Mouse (Mus musculus) midbrain, embryonic 15.5 days (tissue): ENCODE measurements at regions not wholly inside any gene's neighbourhood (a gene's known extent, or its start where the extent isn't known, plus 50 kb on each side); places are given as distances from the start of the nearest gene placed in this dataset.

ENCODE experiments used
- ATAC-seq: fragments of 200-750 bp; cut with Nextera tagmentation; replicated peaks from 2 replicates; pipeline ENCODE4 v1.8.0; 2017; ENCODE audit warnings: moderate TSS enrichment
- H3K27ac ChIP-seq: fragments of 300-500 bp; sonication (generic); 2 replicates; pipeline ENCODE4 v1.5.1; 2015; ENCODE audit warnings: mild to moderate bottlenecking, inconsistent platforms
- H3K27me3 ChIP-seq: fragments of 300-500 bp; sonication (generic); replicated peaks from 2 replicates; pipeline ENCODE4 v1.6.1; 2015; ENCODE audit warnings: inconsistent platforms
- H3K36me3 ChIP-seq: fragments of 300-500 bp; sonication (generic); replicated peaks from 2 replicates; pipeline ENCODE4 v1.6.1; 2015; ENCODE audit warnings: inconsistent platforms
- H3K4me1 ChIP-seq: fragments of 300-500 bp; sonication (generic); 2 replicates; pipeline ENCODE4 v1.6.1; 2015; ENCODE audit warnings: inconsistent platforms
- H3K4me2 ChIP-seq: fragments of 300-500 bp; sonication (generic); 2 replicates; pipeline ENCODE4 v1.6.1; 2015; ENCODE audit warnings: inconsistent platforms, mild to moderate bottlenecking, moderate library complexity
- H3K4me3 ChIP-seq: fragments of 300-500 bp; sonication (generic); 2 replicates; pipeline ENCODE4 v1.5.1; 2015; ENCODE audit warnings: mild to moderate bottlenecking, inconsistent platforms
- H3K9ac ChIP-seq: fragments of 300-500 bp; sonication (generic); 2 replicates; pipeline ENCODE4 v1.6.1; 2015; ENCODE audit warnings: mild to moderate bottlenecking, inconsistent platforms
- H3K9me3 ChIP-seq: fragments of 300-500 bp; sonication (generic); 2 replicates; pipeline ENCODE4 v1.6.1; 2016; ENCODE audit warnings: inconsistent platforms
- WGBS: fragments of 180-500 bp; shearing (Covaris S2); methylation state at CpG from one replicate; pipeline ENCODE4 v1.1.7; 2015; ENCODE audit warnings: mixed read lengths; 5-methylcytosine and 5-hydroxymethylcytosine counted together

DNA sequence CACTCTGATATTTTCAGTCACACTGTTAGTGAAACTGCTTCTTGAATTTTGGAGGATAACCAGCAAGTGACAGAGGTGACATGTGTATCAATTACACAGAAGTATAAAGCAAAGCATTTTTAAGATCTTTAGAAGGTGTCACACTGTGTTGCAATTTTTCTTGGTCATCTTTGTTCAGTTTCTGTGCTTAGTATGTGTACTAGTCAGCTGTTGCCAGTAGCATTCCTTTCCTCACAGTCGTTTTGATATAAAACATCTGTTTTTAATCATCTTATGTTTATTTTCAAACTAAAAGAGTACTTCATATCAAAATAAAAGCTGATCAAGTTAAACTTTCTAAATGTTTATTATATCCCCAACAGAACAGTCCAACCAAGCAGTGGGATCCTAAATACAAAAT lies 316.0 kb upstream of the Fign start:
- H3K27me3 ChIP-seq, result no peaks in the 10 kb centered on the region
- WGBS, result 83% methylated on average over 1 of the region's 1 CpGs
- H3K4me1 ChIP-seq, result no peaks in the 10 kb centered on the region
- H3K9ac ChIP-seq, result no peak overlapping the region
- no peaks in the 10 kb centered on the region for H3K36me3 ChIP-seq
- ATAC-seq, result no peak
- H3K27ac ChIP-seq, result no peak overlapping the region
- no peak overlapping the region for H3K4me2 ChIP-seq
- H3K4me3 ChIP-seq, result no peak overlapping the region
- H3K9me3 ChIP-seq, result no peaks in the 10 kb centered on the region

GRCm38 (mm10) chr2:64413263-64413662 lies 315.4 kb upstream of the Fign start:
- ATAC-seq, result no peak
- no peak overlapping the region for H3K4me3 ChIP-seq
- no peaks in the 10 kb centered on the region for H3K4me1 ChIP-seq
- H3K27ac ChIP-seq, result no peak overlapping the region
- H3K4me2 ChIP-seq, result no peak overlapping the region
- no peaks in the 10 kb centered on the region for H3K27me3 ChIP-seq
- H3K36me3 ChIP-seq, result no peaks in the 10 kb centered on the region
- H3K9ac ChIP-seq, result no peak overlapping the region
- H3K9me3 ChIP-seq, result no peaks in the 10 kb centered on the region

DNA sequence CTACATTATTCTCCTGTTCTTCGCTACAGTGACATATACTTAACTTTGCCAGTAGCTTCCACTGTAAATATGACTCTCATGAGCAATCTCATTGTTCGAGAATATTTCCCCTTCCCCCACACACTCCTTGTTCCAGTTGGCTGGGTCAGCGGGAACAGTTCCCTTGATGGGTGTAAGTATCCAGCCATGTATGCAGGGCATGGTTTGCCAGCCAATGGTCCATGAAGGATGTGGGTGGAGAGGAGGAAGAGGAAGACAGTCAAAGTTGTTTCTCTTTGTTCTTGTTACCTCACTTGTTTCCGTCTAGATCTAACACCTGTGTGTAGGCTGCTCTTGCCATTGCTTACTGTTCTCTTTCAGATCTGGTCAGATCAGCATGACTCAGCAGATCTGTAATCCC lies 298.1 kb upstream of the Fign start:
- no peaks in the 10 kb centered on the region for H3K27me3 ChIP-seq
- H3K36me3 ChIP-seq, result no peaks in the 10 kb centered on the region
- 66% methylated on average over 4 of the region's 4 CpGs for WGBS
- no peak overlapping the region for H3K27ac ChIP-seq
- H3K4me2 ChIP-seq, result no peak overlapping the region
- H3K4me3 ChIP-seq, result no peak overlapping the region
- H3K9ac ChIP-seq, result no peak overlapping the region
- H3K9me3 ChIP-seq, result no peaks in the 10 kb centered on the region
- no peak; the same call in 1 of the 2 replicates for ATAC-seq
- H3K4me1 ChIP-seq, result peaks cover 6% of the 10 kb centered on the region

DNA sequence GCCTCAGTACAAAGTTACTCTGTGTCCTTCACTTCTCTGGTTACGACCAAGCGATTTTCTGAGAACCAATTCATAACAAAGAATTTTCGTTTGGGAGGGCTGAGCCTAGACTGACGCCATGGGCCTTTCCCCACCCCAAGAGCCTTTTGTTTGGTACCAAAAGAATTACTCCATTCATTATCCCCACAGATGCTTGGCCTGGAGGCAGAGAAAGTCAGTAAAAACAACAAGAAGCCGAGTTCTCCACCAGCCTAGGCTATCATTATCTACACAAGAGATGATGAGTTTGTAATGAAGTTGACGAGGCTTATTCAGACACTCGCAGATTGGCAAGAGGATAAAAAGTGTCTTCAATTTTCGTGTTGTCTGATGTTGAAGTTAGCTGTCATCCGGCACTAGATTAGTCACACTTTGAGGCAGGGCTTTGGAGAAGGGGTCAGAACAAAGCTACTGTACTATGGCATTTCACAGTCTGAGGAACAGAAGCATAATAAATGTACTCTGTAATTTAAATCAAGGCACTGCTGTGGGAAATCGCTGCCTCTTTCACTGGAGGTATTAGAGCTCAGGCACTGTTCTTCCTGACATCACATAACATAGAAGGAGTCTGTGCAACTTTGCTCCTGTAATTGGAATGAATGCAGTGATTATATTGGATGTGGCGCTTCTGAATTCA lies 296.9 kb upstream of the Fign start:
- Histone ChIP-seq H3K27me3 (no peaks in the 10 kb centered on the region), H3K4me2 (no peak overlapping the region), H3K27ac (no peak overlapping the region), H3K4me1 (peaks cover 6% of the 10 kb centered on the region), H3K4me3 (no peak overlapping the region), H3K36me3 (no peaks in the 10 kb centered on the region), H3K9ac (no peak overlapping the region), H3K9me3 (no peaks in the 10 kb centered on the region)
- 9% methylated on average over 11 of the region's 11 CpGs for whole genome bisulfite sequencing
- peak; percentile 86 for ATAC-seq

- Histone ChIP-seq H3K27ac (no peak overlapping the region), H3K4me1 (peaks cover 6% of the 10 kb centered on the region), H3K9me3 (no peaks in the 10 kb centered on the region), H3K36me3 (no peaks in the 10 kb centered on the region), H3K27me3 (no peaks in the 10 kb centered on the region), H3K4me3 (no peak overlapping the region), H3K9ac (no peak overlapping the region), H3K4me2 (no peak overlapping the region)
- no peak for ATAC-seq
- 35% methylated on average over 8 of the region's 8 CpGs for WGBS
Observed at GRCm38 (mm10) chr2:64394199-64394598, 296.4 kb upstream of the Fign start.

- H3K9ac ChIP-seq, result no peak overlapping the region
- H3K36me3 ChIP-seq, result no peaks in the 10 kb centered on the region
- H3K9me3 ChIP-seq, result no peaks in the 10 kb centered on the region
- 5% methylated on average over 2 of the region's 2 CpGs for WGBS
- no peak overlapping the region for H3K4me2 ChIP-seq
- no peak overlapping the region for H3K27ac ChIP-seq
- H3K4me3 ChIP-seq, result no peak overlapping the region
- no peaks in the 10 kb centered on the region for H3K27me3 ChIP-seq
- no peaks in the 10 kb centered on the region for H3K4me1 ChIP-seq
- peak; percentile 67; the same call in 1 of the 2 replicates for ATAC-seq
Observed at GRCm38 (mm10) chr2:64369791-64370190, 272.0 kb upstream of the Fign start.

DNA sequence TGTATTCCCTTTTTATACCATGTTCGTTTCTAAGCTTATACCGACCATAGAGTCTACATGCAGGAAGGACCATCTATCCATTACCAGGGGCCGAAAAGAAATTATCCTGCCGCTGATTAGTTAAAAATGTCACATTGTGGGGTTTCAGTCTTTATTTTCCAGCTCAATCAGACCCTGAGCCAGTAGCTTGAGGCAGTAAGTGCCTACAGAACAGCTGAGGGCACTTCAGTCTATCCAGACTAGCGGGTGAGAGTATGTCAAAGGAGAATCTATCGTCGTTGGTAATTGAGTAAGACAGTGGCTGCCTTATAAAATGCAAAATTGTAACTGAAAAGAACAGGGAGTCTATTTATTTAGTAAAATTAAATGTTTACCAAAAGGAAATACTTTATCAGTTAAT lies 269.4 kb upstream of the Fign start:
- no peaks in the 10 kb centered on the region for H3K27me3 ChIP-seq
- H3K36me3 ChIP-seq, result no peaks in the 10 kb centered on the region
- H3K27ac ChIP-seq, result no peak overlapping the region
- no peak overlapping the region for H3K4me2 ChIP-seq
- 0 out of 2 replicates have a peak, but pooled peaks have one; percentile 50 for ATAC-seq
- H3K9ac ChIP-seq, result no peak overlapping the region
- WGBS, result 58% methylated on average over 7 of the region's 7 CpGs
- no peaks in the 10 kb centered on the region for H3K9me3 ChIP-seq
- H3K4me1 ChIP-seq, result no peaks in the 10 kb centered on the region
- no peak overlapping the region for H3K4me3 ChIP-seq

- H3K4me2 ChIP-seq, result no peak overlapping the region
- 0 out of 2 replicates have a peak, but pooled peaks have one; percentile 24 for ATAC-seq
- WGBS, result 40% methylated on average over 5 of the region's 5 CpGs
Observed at GRCm38 (mm10) chr2:64366528-64366927, 268.7 kb upstream of the Fign start.

DNA sequence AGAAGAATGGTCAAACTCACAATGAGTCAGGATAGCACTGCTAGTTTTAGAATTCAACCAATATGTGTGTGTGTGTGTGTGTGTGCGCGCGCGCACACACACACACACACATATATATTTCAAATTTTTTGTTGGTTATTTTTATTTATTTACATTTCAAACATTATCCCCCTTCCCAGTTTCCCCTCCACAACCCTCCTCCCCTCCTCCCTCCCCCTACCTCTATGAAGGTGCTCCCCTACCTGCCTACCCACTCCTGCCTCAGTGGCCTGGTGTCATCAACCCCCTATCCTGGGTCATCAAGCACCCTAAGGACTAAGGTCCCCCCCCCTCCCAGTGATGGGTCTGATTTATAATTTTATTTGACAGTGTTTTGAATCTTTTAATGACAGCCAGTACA lies 258.4 kb upstream of the Fign start:
- Histone ChIP-seq H3K4me3 (no peak overlapping the region), H3K9ac (no peak overlapping the region), H3K4me2 (no peak overlapping the region), H3K27me3 (no peaks in the 10 kb centered on the region), H3K27ac (no peak overlapping the region), H3K9me3 (no peaks in the 10 kb centered on the region), H3K36me3 (no peaks in the 10 kb centered on the region), H3K4me1 (no peaks in the 10 kb centered on the region)
- ATAC-seq, result no peak
- WGBS, result over 99% methylated on average over 4 of the region's 4 CpGs

More at GRCm38 (mm10) chr2:64366528-64366927, 268.7 kb upstream of the Fign start:
- Histone ChIP-seq H3K9me3 (no peaks in the 10 kb centered on the region), H3K27me3 (no peaks in the 10 kb centered on the region), H3K36me3 (no peaks in the 10 kb centered on the region), H3K9ac (no peak overlapping the region), H3K4me3 (no peak overlapping the region), H3K27ac (no peak overlapping the region), H3K4me1 (no peaks in the 10 kb centered on the region)

DNA sequence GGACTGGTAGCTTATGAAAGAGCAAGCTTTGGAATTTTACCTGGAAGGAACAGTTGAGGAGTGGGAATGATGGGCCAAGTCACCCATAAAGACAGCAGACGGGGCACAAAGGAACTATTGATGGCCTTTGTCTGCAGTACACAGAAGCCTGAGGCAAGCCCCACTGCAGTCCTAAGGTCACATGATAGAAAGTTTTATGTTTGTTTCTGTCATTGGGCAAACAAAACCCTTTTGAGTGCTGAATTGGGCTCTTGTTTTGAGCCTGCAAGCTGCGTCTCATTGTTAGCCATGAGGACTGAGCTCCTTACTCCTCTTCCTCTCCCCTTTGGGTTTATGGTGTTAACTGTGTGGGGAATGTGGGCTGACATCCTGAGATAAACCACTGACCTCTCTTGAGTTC lies 227.7 kb upstream of the Fign start:
- WGBS, result 27% methylated on average over 2 of the region's 2 CpGs

More for the DNA sequence above, 227.7 kb upstream of the Fign start:
- no peaks in the 10 kb centered on the region for H3K27me3 ChIP-seq
- H3K4me3 ChIP-seq, result no peak overlapping the region
- no peak for ATAC-seq
- no peak overlapping the region for H3K27ac ChIP-seq
- H3K9ac ChIP-seq, result no peak overlapping the region
- no peaks in the 10 kb centered on the region for H3K9me3 ChIP-seq
- H3K36me3 ChIP-seq, result no peaks in the 10 kb centered on the region
- no peak overlapping the region for H3K4me2 ChIP-seq
- H3K4me1 ChIP-seq, result no peaks in the 10 kb centered on the region
